Mouse (Mus musculus): ENCODE measurements at regions not wholly inside any gene's neighbourhood (a gene's known extent, or its start where the extent isn't known, plus 50 kb on each side); places are given as distances from the start of the nearest gene placed in this dataset.
A peak's percentile ranks its signal among the peaks of the same experiment; 100 is the strongest.
"Not testable (repeated sequence)": the region's sequence is repeated elsewhere in the genome, so short reads cannot be mapped to it uniquely, and the experiment has no call there.

DNA sequence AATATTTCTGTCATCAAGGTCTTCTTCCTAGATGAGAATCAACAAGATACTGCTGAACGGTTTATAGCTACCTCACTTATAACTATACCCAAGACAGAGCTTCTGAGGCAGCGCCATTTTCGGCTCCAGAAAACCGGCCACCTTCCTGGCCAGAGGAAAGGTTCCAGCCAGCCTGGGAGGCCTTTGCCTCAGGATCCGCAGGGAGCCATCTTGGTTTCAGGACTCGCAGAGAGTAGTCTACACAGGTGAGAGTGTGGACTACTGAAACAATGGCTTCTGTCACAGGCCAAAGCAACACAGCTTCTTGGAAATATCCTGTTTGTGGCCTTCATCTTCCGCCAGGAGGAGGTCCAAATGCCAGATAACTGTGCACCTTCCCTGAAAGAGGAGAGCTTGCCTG is 447.5 kb downstream of the Kcnt2 start:
- Histone ChIP-seq H3K9ac (ENCODE audit: low read depth, low read length) (no peak overlapping the region), H3K27ac (ENCODE audit: low read depth, low read length) (no peak overlapping the region), H3K4me3 (ENCODE audit: low read depth, low read length) (no peak overlapping the region), H3K36me3 (ENCODE audit: control insufficient read depth, insufficient read depth, low read length) (no peaks in the 10 kb centered on the region), H3K9me3 (ENCODE audit: control insufficient read depth, low read length) (no peaks in the 10 kb centered on the region), H3K4me1 (replicated peaks; ENCODE audit: control insufficient read depth, insufficient read depth, low read length) (no peaks in the 10 kb centered on the region), H3K4me2 (replicated peaks; ENCODE audit: low read depth, low read length) (no peak overlapping the region), H3K27me3 (ENCODE audit: control insufficient read depth, insufficient read depth, low read length) (no peaks in the 10 kb centered on the region)
- no peak for ATAC-seq (ENCODE audit: low FRiP score)
- no peak for DNase-seq (ENCODE audit: low spot score)
- 92% methylated on average over 7 of the region's 7 CpGs for WGBS

DNA sequence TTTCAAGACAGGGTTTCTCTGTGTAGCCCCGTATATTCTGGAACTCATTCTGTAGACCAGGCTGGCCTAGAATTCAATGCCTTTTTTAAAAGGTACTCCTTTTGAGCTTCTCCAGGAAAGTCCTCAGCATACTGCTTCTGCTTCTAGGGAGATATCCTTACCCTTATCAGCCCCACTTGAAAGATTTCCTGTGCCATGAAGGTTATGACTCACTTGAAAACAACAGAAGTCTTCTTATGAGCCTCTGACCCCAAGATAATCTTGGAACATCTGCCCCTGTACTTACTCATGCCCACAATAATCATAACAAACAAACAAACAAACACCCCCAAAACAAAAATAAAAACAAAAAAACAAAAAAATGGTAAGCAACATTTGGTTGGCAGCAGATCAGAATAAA is 484.2 kb downstream of the Kcnt2 start:
- Histone ChIP-seq H3K9ac (ENCODE audit: low read depth, low read length) (no peak overlapping the region), H3K27ac (ENCODE audit: low read depth, low read length) (no peak overlapping the region), H3K4me3 (ENCODE audit: low read depth, low read length) (no peak overlapping the region), H3K9me3 (ENCODE audit: control insufficient read depth, low read length) (no peaks in the 10 kb centered on the region), H3K27me3 (ENCODE audit: control insufficient read depth, insufficient read depth, low read length) (no peaks in the 10 kb centered on the region), H3K36me3 (ENCODE audit: control insufficient read depth, insufficient read depth, low read length) (no peaks in the 10 kb centered on the region), H3K4me1 (replicated peaks; ENCODE audit: control insufficient read depth, insufficient read depth, low read length) (no peaks in the 10 kb centered on the region), H3K4me2 (replicated peaks; ENCODE audit: low read depth, low read length) (no peak overlapping the region)
- ATAC-seq (ENCODE audit: low FRiP score), result no peak
- DNase-seq (ENCODE audit: low spot score), result no peak
- 86% methylated on average over 1 of the region's 1 CpGs for WGBS

DNA sequence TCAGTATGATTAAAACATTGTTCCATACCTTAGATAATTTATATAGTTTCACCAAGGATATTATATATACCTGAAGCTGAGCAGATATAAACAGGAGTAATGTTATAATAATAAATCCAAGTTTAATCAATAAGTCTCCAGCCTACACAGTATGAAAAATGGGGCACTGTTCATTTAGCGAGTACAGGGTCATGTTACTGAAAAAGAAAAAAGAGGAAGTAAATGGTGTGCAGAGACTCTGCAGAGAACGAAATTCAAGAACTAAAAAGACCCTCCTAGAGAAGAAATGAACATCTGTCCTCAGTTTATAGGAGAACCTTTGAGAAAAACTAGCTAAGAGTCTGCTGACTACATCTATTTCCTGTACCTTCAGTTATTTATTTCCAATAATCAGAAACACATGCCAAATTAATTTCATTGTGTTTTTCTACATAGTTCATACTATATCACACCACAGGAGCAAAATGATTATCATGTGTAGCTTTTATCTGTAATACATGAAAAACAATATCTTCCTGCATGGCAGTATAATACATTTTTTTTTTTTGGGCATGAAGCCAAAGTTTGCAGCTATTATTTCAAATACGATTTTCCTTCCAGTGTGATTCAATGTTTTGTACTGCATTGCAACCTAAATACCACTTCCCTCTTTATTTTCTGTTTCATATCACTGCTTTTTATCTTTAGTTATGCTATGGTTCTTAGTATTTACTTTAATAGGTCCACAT is 493.2 kb downstream of the Kcnt2 start:
- no peak overlapping the region for H3K9ac ChIP-seq (ENCODE audit: low read depth, low read length)
- 71% methylated on average over 3 of the region's 3 CpGs for WGBS
- no peak for ATAC-seq (ENCODE audit: low FRiP score)
- no peak overlapping the region for H3K4me3 ChIP-seq (ENCODE audit: low read depth, low read length)
- no peaks in the 10 kb centered on the region for H3K9me3 ChIP-seq (ENCODE audit: control insufficient read depth, low read length)
- H3K27ac ChIP-seq (ENCODE audit: low read depth, low read length), result no peak overlapping the region
- no peaks in the 10 kb centered on the region for H3K27me3 ChIP-seq (ENCODE audit: control insufficient read depth, insufficient read depth, low read length)
- H3K4me1 ChIP-seq (replicated peaks; ENCODE audit: control insufficient read depth, insufficient read depth, low read length), result no peaks in the 10 kb centered on the region
- no peak overlapping the region for H3K4me2 ChIP-seq (replicated peaks; ENCODE audit: low read depth, low read length)
- no peaks in the 10 kb centered on the region for H3K36me3 ChIP-seq (ENCODE audit: control insufficient read depth, insufficient read depth, low read length)
- no peak for DNase-seq (ENCODE audit: low spot score)

DNA sequence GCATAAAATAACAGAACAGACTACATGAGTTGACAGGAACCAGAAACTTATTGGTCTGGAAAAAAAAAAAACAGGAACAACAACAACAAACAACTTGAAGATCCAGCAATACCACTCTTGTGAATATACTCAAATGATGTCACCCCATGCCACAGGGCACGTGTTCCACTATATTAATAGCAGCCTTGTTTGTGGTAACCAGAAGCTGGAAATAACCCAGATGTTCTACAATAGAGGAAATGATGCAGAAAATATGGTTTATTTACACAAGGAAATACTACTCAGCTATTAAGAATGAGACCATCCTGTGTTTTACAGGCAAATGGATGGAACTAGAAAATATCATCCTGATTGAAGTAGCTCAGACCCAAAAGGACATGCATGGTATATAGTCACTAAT is 494.1 kb downstream of the Kcnt2 start:
- DNase-seq (ENCODE audit: low spot score) (no peak), ATAC-seq (ENCODE audit: low FRiP score) (no peak)
- 85% methylated on average over 1 of the region's 1 CpGs for WGBS
- H3K4me1 ChIP-seq (replicated peaks; ENCODE audit: control insufficient read depth, insufficient read depth, low read length), result no peaks in the 10 kb centered on the region
- H3K27ac ChIP-seq (ENCODE audit: low read depth, low read length), result no peak overlapping the region
- no peaks in the 10 kb centered on the region for H3K27me3 ChIP-seq (ENCODE audit: control insufficient read depth, insufficient read depth, low read length)
- H3K4me3 ChIP-seq (ENCODE audit: low read depth, low read length), result no peak overlapping the region
- H3K9me3 ChIP-seq (ENCODE audit: control insufficient read depth, low read length), result no peaks in the 10 kb centered on the region
- no peak overlapping the region for H3K4me2 ChIP-seq (replicated peaks; ENCODE audit: low read depth, low read length)
- H3K36me3 ChIP-seq (ENCODE audit: control insufficient read depth, insufficient read depth, low read length), result no peaks in the 10 kb centered on the region
- H3K9ac ChIP-seq (ENCODE audit: low read depth, low read length), result no peak overlapping the region

DNA sequence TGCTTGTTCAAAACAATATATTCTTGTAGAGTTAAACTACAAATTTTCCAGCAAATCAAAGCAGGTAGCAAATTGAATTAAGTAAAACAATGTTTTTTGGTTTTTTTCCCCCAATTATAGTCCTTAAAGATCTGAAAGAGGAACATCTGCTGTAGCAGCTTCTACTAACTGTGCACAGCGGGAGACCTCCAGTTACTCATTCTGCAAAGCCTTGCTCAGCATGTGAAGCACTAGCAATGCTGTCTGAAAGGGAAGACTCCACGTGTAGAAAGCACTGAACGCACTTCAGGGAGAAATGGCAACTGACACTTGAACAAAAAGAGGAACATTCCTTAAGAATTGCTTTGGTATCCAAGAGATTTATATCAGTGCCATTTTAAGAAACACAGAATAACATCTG is 502.1 kb downstream of the Kcnt2 start:
- WGBS, result 2% methylated on average over 3 of the region's 3 CpGs
- Histone ChIP-seq H3K4me2 (replicated peaks; ENCODE audit: low read depth, low read length) (no peak overlapping the region), H3K27me3 (ENCODE audit: control insufficient read depth, insufficient read depth, low read length) (no peaks in the 10 kb centered on the region), H3K9me3 (ENCODE audit: control insufficient read depth, low read length) (no peaks in the 10 kb centered on the region), H3K4me3 (ENCODE audit: low read depth, low read length) (no peak overlapping the region), H3K36me3 (ENCODE audit: control insufficient read depth, insufficient read depth, low read length) (no peaks in the 10 kb centered on the region), H3K27ac (ENCODE audit: low read depth, low read length) (no peak overlapping the region), H3K9ac (ENCODE audit: low read depth, low read length) (no peak overlapping the region), H3K4me1 (replicated peaks; ENCODE audit: control insufficient read depth, insufficient read depth, low read length) (no peaks in the 10 kb centered on the region)
- DNase-seq (ENCODE audit: low spot score), result peak; percentile 37
- ATAC-seq (ENCODE audit: low FRiP score), result peak; percentile 79

DNA sequence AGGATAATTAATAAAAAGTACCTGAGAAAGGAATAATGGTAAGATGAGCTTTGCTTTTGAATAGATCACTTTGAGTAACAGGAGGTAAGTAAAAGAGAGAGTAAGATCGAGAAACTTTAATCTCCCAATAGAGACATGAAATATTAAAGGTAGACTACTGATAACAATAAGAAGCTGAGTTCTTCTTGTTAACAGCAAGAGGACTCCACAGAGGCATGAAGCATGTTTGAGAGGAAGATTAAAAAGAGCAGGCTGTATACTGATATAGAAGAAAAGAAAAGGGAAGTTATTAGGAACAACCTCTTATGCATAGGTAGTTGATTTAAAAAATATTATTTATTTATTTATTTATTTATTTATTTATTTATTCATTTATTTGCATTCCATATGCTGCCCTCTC is 519.9 kb downstream of the Kcnt2 start:
- WGBS, result 91% methylated on average over 1 of the region's 1 CpGs
- Histone ChIP-seq H3K4me3 (ENCODE audit: low read depth, low read length) (no peak overlapping the region), H3K36me3 (ENCODE audit: control insufficient read depth, insufficient read depth, low read length) (no peaks in the 10 kb centered on the region), H3K4me2 (replicated peaks; ENCODE audit: low read depth, low read length) (no peak overlapping the region), H3K9me3 (ENCODE audit: control insufficient read depth, low read length) (no peaks in the 10 kb centered on the region), H3K27me3 (ENCODE audit: control insufficient read depth, insufficient read depth, low read length) (no peaks in the 10 kb centered on the region), H3K9ac (ENCODE audit: low read depth, low read length) (no peak overlapping the region), H3K27ac (ENCODE audit: low read depth, low read length) (no peak overlapping the region), H3K4me1 (replicated peaks; ENCODE audit: control insufficient read depth, insufficient read depth, low read length) (no peaks in the 10 kb centered on the region)
- ATAC-seq (ENCODE audit: low FRiP score) (no peak), DNase-seq (ENCODE audit: low spot score) (no peak)

DNA sequence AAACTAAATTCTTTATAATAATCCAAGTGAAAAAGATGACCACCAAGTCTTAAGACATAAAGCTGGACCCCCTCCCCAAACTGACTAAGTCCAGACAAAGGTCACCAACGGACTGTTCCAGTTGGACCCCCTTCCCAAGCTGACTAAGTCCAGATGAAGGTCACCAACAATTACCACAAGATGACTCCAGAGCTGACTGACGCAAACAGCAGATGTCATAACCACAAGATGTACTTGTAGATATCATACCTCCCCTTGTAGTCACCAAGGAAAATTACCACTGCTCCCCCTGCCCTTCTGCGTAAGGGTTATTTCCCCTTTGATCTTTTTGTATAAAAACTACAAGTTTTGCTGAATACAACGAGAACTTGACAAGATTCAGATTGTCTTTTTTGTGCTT is 527.8 kb downstream of the Kcnt2 start:
- H3K4me1 ChIP-seq (replicated peaks; ENCODE audit: control insufficient read depth, insufficient read depth, low read length); H3K4me2 ChIP-seq (replicated peaks; ENCODE audit: low read depth, low read length); ATAC-seq (ENCODE audit: low FRiP score); H3K36me3 ChIP-seq (ENCODE audit: control insufficient read depth, insufficient read depth, low read length); H3K27me3 ChIP-seq (ENCODE audit: control insufficient read depth, insufficient read depth, low read length); H3K4me3 ChIP-seq (ENCODE audit: low read depth, low read length); DNase-seq (ENCODE audit: low spot score); H3K9me3 ChIP-seq (ENCODE audit: control insufficient read depth, low read length); H3K9ac ChIP-seq (ENCODE audit: low read depth, low read length); H3K27ac ChIP-seq (ENCODE audit: low read depth, low read length): not testable (repeated sequence)
- 78% methylated on average over 4 of the region's 4 CpGs for WGBS

DNA sequence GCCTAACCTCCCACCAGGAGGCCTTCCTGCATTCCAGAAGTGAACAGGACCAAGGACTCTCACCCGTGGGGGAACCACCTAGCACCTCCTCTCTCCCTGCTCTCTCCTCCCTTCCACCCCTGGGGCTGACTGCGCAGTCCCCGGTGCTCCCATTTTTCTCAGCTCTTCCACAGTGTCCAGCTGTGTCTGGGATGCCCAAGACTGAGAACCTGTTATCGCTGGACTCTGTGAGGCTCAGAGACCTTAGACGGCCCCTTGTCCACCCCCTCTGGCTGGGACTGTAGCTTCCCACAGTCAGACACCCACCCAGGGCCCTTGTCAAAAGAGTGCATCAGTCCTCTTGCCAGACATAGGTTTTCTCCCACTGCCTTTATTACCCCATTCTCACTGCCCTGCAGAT is 564.2 kb downstream of the Kcnt2 start:
- Histone ChIP-seq H3K9me3 (ENCODE audit: control insufficient read depth, low read length) (no peaks in the 10 kb centered on the region), H3K27ac (ENCODE audit: low read depth, low read length) (no peak overlapping the region), H3K36me3 (ENCODE audit: control insufficient read depth, insufficient read depth, low read length) (no peaks in the 10 kb centered on the region), H3K9ac (ENCODE audit: low read depth, low read length) (no peak overlapping the region), H3K27me3 (ENCODE audit: control insufficient read depth, insufficient read depth, low read length) (no peaks in the 10 kb centered on the region), H3K4me3 (ENCODE audit: low read depth, low read length) (no peak overlapping the region), H3K4me2 (replicated peaks; ENCODE audit: low read depth, low read length) (no peak overlapping the region), H3K4me1 (replicated peaks; ENCODE audit: control insufficient read depth, insufficient read depth, low read length) (no peaks in the 10 kb centered on the region)
- DNase-seq (ENCODE audit: low spot score) (no peak), ATAC-seq (ENCODE audit: low FRiP score) (peak; percentile 33; the same call in 1 of the 2 replicates)
- 72% methylated on average over 5 of the region's 5 CpGs for WGBS

DNA sequence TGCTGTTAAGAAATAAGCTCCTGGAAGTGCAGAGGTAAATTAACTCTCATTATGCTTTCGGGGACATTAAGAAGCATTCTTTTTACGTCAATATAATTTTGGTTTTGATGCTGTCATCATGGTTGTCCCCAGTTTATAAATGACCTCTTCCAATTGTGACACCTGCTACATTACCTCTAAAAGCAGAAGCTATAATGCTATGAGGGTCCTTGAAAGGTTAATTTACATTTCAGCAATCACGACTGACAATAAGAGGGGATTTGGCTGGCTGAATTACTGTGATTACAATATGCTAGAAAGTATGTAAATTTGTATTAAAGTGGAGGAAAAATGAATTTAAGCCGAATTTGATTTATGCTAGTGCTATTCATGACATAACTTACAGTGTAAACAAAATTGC is 592.8 kb downstream of the Kcnt2 start:
- no peak overlapping the region for H3K4me2 ChIP-seq (replicated peaks; ENCODE audit: low read depth, low read length)
- no peak overlapping the region for H3K27ac ChIP-seq (ENCODE audit: low read depth, low read length)
- ATAC-seq (ENCODE audit: low FRiP score) (no peak), DNase-seq (ENCODE audit: low spot score) (no peak)
- H3K4me3 ChIP-seq (ENCODE audit: low read depth, low read length), result no peak overlapping the region
- no peaks in the 10 kb centered on the region for H3K9me3 ChIP-seq (ENCODE audit: control insufficient read depth, low read length)
- no peaks in the 10 kb centered on the region for H3K36me3 ChIP-seq (ENCODE audit: control insufficient read depth, insufficient read depth, low read length)
- H3K27me3 ChIP-seq (ENCODE audit: control insufficient read depth, insufficient read depth, low read length), result no peaks in the 10 kb centered on the region
- 80% methylated on average over 4 of the region's 4 CpGs for WGBS
- no peak overlapping the region for H3K9ac ChIP-seq (ENCODE audit: low read depth, low read length)
- H3K4me1 ChIP-seq (replicated peaks; ENCODE audit: control insufficient read depth, insufficient read depth, low read length), result no peaks in the 10 kb centered on the region
